Mouse (Mus musculus): ENCODE results near the gene Arhgef5.

DNA sequence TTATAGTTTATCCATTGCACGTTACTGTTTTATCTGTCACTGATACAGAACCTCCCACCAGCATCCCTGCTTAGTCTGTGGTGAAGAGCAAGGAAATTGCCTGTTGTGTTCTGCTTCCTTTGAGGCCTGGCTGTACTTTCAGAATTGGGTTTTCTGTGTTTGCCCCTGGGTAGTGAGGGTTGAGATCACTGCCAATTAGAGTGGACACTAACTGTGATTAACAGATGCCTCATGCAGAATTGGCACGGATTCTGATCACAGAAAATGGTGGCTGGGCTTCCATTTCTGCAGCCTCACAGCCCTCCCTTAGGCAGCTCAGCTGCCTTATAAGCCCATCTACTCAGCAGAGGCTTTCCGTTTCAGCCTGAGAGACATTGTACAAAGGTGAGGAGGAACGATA, 68.1 kb downstream of the Arhgef5 start:
- TF ChIP-seq MAFK (IDR thresholded peaks at IDR 0.05; ENCODE audit: insufficient read depth, low read depth, low read length): no peak
- no peak for TF ChIP-seq ZC3H11A (IDR thresholded peaks at IDR 0.05; ENCODE audit: borderline replicate concordance, low read depth, low read length)
- TF ChIP-seq ZNF384 (IDR thresholded peaks at IDR 0.05; ENCODE audit: low read depth, low read length): no peak
- TF ChIP-seq CHD2 (IDR thresholded peaks at IDR 0.05; ENCODE audit: low read depth, low read length): no peak
- no peak for TF ChIP-seq HCFC1 (IDR thresholded peaks at IDR 0.05; ENCODE audit: borderline replicate concordance, insufficient read depth, low read length)
